Mouse (Mus musculus) thymus, adult 2 months (tissue): Measurements from ENCODE around the gene Dgke. TPM values are rescaled to one million over a fixed set of nuclear protein-coding genes. Genes with fewer than 3 reads are reported as not detected.
A peak's percentile ranks its signal among the peaks of the same experiment; 100 is the strongest.
"Not testable (repeated sequence)": the region's sequence is repeated elsewhere in the genome, so short reads cannot be mapped to it uniquely, and the experiment has no call there.

Source experiments
- DNase-seq: peaks from one replicate; pipeline ENCODE4 v3.0.0; 2021
- H3K27ac ChIP-seq: fragments of 200-500 bp; 2 replicates; pipeline ENCODE4 v1.5.1; 2012; ENCODE audit warnings: low read length, control low read depth; ENCODE audit not compliant: control insufficient read depth, insufficient read depth
- H3K27me3 ChIP-seq: fragments of 200-500 bp; 2 replicates; pipeline ENCODE4 v1.6.1; 2012; ENCODE audit warnings: mild to moderate bottlenecking, low read length, moderate library complexity, mixed read lengths; ENCODE audit not compliant: control insufficient read depth, insufficient read depth
- H3K36me3 ChIP-seq: fragments of 200-500 bp; 2 replicates; pipeline ENCODE4 v1.6.1; 2012; ENCODE audit warnings: mild to moderate bottlenecking, low read length, moderate library complexity; ENCODE audit not compliant: control insufficient read depth, insufficient read depth
- H3K4me1 ChIP-seq: fragments of 200-500 bp; replicated peaks from 2 replicates; pipeline ENCODE4 v1.6.1; 2012; ENCODE audit warnings: low read length; ENCODE audit not compliant: control insufficient read depth, insufficient read depth
- H3K4me3 ChIP-seq: fragments of 200-500 bp; 2 replicates; pipeline ENCODE4 v1.5.1; 2012; ENCODE audit warnings: mild to moderate bottlenecking, low read length, control low read depth, moderate library complexity; ENCODE audit not compliant: control insufficient read depth, insufficient read depth
- CTCF ChIP-seq: fragments of 200-500 bp; IDR thresholded peaks from 2 replicates; pipeline ENCODE4 v1.5.1; 2012; ENCODE audit warnings: mild to moderate bottlenecking, control low read depth, low read length, moderate library complexity, borderline replicate concordance; ENCODE audit not compliant: control insufficient read depth, poor library complexity, insufficient read depth; ENCODE audit errors: extremely low read depth
- POLR2A ChIP-seq: fragments of 200-500 bp; IDR thresholded peaks from 2 replicates; pipeline ENCODE4 v1.6.1; 2012; ENCODE audit warnings: mild to moderate bottlenecking, low read length, control low read depth, moderate library complexity; ENCODE audit not compliant: control insufficient read depth, poor library complexity, insufficient read depth; ENCODE audit errors: extremely low read depth
- WGBS: fragments of 180-500 bp; shearing (Covaris S2); methylation state at CpG from one replicate; pipeline ENCODE4 v1.1.7; 2018; 5-methylcytosine and 5-hydroxymethylcytosine counted together
- polyA plus RNA-seq: library from polyadenylated mRNA; depleted of rRNA; stranded (reverse); fragments of >200 nt; gene quantifications from 2 replicates; pipeline ENCODE4 v1.2.3, GENCODE M21; 2012

Gene Dgke
- polyA plus RNA-seq, 1 experiment, result 81.2 TPM

DNA sequence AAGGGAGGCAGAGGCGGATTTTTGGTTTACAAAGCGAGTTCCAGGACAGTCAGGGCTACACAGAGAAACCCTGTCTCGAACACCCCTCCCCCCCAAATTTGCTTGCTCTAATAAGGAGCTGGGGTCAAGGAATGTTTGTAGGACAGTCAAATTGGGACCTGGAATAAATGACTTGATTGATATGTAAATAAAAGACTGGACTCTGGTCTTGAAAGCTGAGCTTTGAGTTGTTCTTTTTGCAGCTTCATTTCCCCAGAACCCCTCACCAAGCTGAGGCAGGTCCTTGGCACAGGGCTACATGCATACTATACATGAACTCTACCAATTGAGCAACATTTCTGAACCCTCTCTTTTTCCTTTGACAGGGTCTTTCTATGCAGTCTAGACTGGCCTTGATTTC is 20.6 kb downstream of the Dgke start:
- Histone ChIP-seq H3K27ac (no peak overlapping the region), H3K36me3 (peaks cover 99% of the 10 kb centered on the region), H3K4me3 (no peak overlapping the region), H3K27me3 (no peaks in the 10 kb centered on the region), H3K4me1 (no peaks in the 10 kb centered on the region)
- 97% methylated on average over 3 of the region's 3 CpGs for WGBS
- no peak for DNase-seq
- TF ChIP-seq POLR2A (no peak), CTCF (no peak)

DNA sequence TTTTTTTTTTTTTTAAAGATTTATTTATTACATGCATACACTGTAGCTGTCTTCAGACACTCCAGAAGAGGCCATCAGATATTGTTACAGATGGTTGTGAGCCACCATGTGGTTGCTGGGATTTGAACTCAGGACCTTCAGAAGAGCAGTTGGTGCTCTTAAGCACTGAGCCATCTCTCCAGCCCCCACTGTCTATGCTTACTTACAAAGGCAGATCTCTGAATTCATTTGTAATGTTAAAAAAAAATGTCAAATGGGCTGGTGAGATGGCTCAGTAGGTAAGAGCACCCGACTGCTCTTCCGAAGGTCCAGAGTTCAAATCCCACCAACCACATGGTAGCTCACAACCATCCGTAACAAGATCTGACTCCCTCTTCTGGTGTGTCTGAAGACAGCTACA is 21.1 kb downstream of the Dgke start:
- WGBS, result 98% methylated on average over 3 of the region's 3 CpGs
- not testable (repeated sequence) for DNase-seq

DNA sequence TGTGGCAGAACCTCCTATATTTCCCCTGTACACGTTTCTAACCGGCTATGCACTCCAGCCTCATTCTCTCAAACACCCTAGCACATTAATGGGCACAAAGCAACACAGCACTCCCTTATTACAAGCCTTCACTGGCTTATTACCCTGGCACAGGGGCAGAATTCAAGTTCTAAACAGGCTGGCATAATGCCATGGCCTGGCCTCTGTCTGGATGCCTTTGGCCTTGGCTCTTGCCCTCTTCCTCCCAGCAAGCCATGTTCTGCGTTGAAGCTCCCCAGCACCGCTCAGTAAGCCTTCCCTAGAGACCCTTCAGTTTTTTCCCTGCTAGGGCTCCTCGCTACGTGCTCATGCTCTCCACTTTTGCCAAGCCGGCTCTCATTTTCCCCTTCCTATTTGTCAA is 23.6 kb downstream of the Dgke start:
- Histone ChIP-seq H3K4me1 (no peaks in the 10 kb centered on the region), H3K27ac (no peak overlapping the region), H3K4me3 (no peak overlapping the region), H3K27me3 (no peaks in the 10 kb centered on the region), H3K36me3 (peaks cover 95% of the 10 kb centered on the region)
- 97% methylated on average over 7 of the region's 7 CpGs for WGBS
- TF ChIP-seq POLR2A (no peak), CTCF (no peak)
- no peak for DNase-seq

More for the DNA sequence above, 21.1 kb downstream of the Dgke start:
- not testable (repeated sequence) for H3K4me1 ChIP-seq, H3K27me3 ChIP-seq, H3K27ac ChIP-seq, H3K4me3 ChIP-seq
- H3K36me3 ChIP-seq, result peaks cover 99% of the 10 kb centered on the region

DNA sequence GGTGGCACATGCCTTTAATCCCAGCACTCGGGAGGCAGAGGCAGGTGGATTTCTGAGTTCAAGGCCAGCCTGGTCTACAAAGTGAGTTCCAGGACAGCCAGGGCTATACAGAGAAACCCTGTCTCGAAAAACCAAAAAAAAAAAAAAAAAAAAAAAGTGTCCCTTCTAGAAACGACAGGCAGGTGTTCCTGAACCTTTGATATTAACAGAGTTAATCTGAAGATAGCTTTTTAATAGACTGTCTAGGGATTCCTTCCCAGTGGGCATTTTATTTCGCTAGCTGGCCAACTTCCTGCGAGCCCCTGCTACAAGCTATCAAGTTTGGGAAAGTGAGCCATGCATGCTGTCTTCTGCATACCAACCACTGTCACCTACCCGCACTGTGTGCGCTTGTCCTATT is 25.6 kb downstream of the Dgke start:
- not testable (repeated sequence) for H3K27me3 ChIP-seq, DNase-seq, H3K4me1 ChIP-seq, H3K27ac ChIP-seq, H3K4me3 ChIP-seq
- 90% methylated on average over 6 of the region's 7 CpGs for WGBS
- H3K36me3 ChIP-seq, result peaks cover 91% of the 10 kb centered on the region

DNA sequence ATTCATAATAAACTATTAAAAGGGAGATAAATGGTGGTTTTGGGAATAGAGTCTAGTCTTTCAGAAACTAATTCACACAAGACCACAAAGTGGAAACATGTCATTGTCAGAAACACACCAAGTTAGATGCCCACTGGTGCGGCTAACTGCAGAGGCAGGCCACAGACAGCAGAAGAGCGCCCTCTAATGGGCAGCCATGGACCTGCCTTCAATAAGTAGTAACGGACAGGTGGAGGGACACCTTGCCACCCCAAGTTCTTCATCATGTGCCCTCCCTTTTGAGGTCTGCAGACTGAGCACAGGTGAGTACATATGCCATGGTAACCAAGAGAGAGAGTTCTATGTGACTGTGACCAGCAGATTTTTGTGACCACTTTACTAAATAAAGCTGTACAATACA is 27.3 kb downstream of the Dgke start:
- TF ChIP-seq CTCF (peak; percentile 79; the same call in 1 of the 2 replicates), POLR2A (no peak)
- Histone ChIP-seq H3K4me1 (no peaks in the 10 kb centered on the region), H3K27me3 (no peaks in the 10 kb centered on the region), H3K27ac (no peak overlapping the region), H3K36me3 (peaks cover 86% of the 10 kb centered on the region), H3K4me3 (no peak overlapping the region)
- 56% methylated on average over 3 of the region's 3 CpGs for WGBS
- DNase-seq, result peak; percentile 64

DNA sequence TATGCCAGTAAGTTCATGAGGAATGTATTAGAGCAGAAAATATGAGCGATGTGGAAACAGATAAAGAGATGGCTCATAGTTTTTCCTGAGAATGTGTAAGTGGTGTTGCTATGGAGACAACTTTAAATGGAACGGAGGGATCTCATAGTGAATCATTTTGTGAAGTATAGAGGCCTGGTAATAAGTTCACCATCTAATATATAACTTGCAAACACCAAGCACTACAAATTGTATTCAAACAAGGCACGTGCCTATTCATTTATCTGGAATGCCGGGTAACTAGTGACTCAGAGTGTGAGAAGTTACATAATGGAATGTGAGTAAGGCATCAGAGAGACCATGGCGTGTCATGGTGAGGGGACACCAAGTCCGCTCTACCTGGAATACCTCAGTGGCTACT is 28.2 kb downstream of the Dgke start:
- WGBS, result 98% methylated on average over 6 of the region's 6 CpGs
- no peak for TF ChIP-seq POLR2A
- no peak for TF ChIP-seq CTCF
- Histone ChIP-seq H3K4me3 (no peak overlapping the region), H3K36me3 (peaks cover 77% of the 10 kb centered on the region), H3K27me3 (no peaks in the 10 kb centered on the region), H3K4me1 (no peaks in the 10 kb centered on the region), H3K27ac (no peak overlapping the region)
- DNase-seq, result no peak

DNA sequence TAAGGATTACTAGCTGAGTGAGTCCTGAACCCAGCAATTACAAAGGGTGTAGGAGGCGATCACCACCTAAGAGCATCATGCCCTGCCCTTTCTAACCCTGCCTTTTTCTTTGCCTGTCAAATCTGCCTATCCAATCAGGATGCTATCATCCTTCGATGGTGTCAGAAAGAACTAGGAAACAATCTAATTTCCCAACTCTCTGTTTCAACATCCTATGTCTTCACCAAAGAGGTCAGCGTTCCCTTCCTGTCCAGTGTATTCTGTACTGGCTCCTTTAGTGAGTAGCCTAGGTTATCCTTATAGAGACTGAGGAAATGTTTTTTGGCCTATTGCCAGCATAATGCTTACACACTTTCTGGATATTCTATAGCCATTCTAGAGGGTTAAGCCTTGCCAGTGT is 31.1 kb downstream of the Dgke start:
- 95% methylated on average over 3 of the region's 3 CpGs for WGBS
- TF ChIP-seq POLR2A (no peak), CTCF (no peak)

DNA sequence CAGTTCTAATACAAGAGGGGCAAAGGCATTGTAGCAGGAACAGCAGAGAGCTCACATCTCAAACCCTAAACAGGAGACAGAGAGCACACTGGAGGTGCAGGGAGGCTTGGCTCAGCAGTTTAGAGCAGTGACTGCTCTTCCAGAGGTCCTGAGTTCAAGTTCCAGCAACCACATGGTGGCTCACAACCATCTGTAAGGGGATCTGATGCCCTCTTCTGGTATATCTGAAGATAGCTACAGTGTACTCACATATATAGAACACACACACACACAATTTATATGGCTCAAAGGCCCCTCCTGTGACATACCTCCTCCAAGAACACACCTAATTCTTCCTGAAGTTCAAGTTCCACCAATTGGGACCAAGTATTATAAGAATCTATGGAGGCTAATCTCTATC is 32.1 kb downstream of the Dgke start:
- TF ChIP-seq POLR2A (no peak), CTCF (no peak)
- Histone ChIP-seq H3K4me1 (no peaks in the 10 kb centered on the region), H3K4me3 (no peak overlapping the region), H3K27me3 (no peaks in the 10 kb centered on the region), H3K36me3 (peaks cover 38% of the 10 kb centered on the region), H3K27ac (no peak overlapping the region)
- DNase-seq, result no peak

More for the DNA sequence above, 31.1 kb downstream of the Dgke start:
- no peak for DNase-seq
- peaks cover 48% of the 10 kb centered on the region for H3K36me3 ChIP-seq
- H3K27me3 ChIP-seq, result no peaks in the 10 kb centered on the region
- no peak overlapping the region for H3K4me3 ChIP-seq
- no peaks in the 10 kb centered on the region for H3K4me1 ChIP-seq
- no peak overlapping the region for H3K27ac ChIP-seq
